Mouse (Mus musculus): ENCODE results near the gene Med29.

Gene Med29

GRCm38 (mm10) chr7:28392429-28393271 is at the start of gene Med29, which contains the start of gene Paf1:
TSS of gene Med29 (minus strand) at chr7:28392708.
TSS of gene Paf1 (plus strand) at chr7:28392951.
- peak; percentile 99 for DNase-seq

DNA sequence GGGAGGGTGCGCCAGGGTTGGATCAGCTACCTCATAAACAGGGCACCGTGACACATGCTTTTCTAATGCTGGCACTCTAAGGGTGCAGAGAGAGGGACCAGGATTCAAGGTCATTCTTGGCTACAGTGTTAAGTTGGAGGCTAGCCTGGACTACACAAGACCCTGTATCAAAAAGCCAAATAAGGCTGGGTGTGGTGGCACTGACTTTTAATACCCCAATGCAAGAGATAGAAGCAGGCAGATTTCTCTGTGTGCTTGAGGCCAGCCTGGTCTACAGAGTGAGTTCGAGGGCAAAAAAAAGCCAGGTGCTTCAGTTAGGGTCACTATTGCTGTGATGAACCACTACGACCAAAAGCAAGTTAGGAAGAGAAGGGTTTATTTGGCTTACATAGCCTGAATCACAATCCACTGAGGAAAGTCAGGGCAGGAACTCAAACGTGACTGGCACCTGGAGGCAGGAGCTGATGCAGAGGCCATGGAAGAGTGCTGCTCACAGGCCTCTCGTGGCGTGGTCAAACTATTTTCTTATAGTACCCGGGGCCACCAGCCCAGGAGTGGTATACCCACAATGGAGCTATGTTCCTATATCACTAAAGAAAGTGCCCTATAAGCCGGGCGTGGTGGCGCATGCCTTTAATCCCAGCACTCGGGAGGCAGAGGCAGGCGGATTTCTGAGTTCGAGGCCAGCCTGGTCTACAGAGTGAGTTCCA is 49.4 kb upstream of the Med29 start:
- DNase-seq, result no peak

GRCm38 (mm10) chr7:28440739-28441138 is 48.2 kb upstream of the Med29 start:
- peak; percentile 89 for DNase-seq

- DNase-seq, result no peak
Measured at GRCm38 (mm10) chr7:28438771-28439170, 46.3 kb upstream of the Med29 start.

GRCm38 (mm10) chr7:28437964-28438363 is 45.5 kb upstream of the Med29 start:
- DNase-seq, result no peak

DNA sequence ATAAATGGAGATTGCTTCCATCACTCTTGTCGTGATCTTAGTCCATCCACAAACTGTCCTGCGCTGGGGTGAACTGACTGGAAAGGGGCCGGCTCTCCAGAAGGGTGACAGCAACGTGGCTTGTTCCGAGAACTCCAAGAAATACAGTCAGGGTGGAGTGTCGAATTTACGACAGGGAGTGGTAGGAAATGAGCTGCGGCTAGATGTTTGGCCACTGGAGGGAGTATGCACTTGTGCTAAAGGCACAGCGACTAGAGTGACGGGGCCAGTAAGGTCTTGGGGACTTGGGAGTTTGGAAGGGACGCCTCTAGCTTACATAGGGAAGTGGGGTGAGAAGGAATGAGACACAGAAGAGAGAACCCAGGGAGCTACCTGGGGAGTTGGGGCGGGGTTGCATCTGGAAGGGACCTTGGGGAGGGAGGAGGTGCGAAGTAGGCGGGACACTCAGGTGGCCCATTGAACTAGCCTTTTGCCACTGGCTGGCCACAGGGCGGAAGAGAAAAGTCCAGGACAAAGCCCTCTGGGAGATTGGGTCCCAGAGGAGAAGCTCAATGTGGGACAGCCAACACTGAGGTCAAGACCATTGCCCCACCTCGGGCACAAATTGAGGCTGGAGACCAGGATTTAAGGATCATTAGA is 44.5 kb upstream of the Med29 start, which contains the start of gene Gmfg:
Gmfg (plus strand) TSS at position 516 of the 639 bp plus-strand sequence.
- DNase-seq, result peak; percentile 95

DNA sequence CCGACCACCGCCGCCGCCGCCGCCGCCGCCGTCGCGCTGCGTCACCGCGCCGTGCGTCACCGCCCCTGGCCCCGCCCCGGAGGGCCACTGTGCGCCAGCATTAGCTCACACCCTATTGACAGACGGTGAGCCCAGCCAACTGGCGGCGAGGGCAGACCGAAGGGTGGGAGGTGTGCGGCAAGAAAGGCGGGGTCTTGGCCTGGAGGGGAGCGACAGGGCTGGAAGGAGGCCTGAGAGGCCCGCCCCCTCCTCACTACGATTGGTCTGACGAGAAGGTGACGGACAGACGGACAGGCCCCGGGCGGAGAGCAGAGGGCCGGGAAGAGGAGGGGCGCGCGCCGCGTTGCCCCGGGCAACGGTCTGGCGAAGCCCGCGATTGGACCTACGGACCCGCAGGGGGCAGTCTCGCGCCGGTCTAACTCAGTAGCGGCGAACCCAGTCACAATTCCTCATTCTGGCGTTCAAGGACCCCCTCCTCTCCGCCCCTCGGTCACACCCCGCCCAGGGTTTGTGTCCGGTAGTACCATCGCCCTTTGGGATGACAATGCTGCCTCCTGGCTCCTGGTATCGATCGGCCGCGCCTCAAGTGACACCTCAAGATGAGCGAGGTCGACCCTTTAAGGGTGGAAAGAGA is 43.9 kb upstream of the Med29 start:
- DNase-seq, result peak; percentile 100

GRCm38 (mm10) chr7:28435660-28436259 is 43.3 kb upstream of the Med29 start:
- DNase-seq, result no peak

- no peak for DNase-seq
Measured at GRCm38 (mm10) chr7:28432252-28432651, 39.7 kb upstream of the Med29 start.

GRCm38 (mm10) chr7:28430512-28430911 is 38.0 kb upstream of the Med29 start:
- DNase-seq, result no peak

DNA sequence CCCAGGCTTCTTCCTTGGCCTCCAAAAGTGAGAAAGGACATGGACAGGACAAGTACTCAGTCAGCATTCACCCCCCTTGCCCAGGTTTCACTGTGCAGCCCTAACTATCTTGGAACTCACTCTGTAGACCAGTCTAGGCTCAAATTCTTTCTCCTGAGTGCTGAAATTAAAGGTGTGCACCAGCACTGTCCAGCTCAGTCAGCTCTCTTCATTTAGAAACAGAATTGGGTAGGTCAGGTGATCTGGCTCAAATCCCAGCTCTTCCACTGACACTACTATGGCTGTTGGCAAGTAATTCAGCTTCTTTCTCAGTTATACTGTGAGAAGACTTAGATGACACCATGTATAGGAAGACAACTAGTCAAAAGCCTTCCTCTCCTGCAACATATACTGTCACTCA is 35.2 kb upstream of the Med29 start:
- DNase-seq, result no peak

DNA sequence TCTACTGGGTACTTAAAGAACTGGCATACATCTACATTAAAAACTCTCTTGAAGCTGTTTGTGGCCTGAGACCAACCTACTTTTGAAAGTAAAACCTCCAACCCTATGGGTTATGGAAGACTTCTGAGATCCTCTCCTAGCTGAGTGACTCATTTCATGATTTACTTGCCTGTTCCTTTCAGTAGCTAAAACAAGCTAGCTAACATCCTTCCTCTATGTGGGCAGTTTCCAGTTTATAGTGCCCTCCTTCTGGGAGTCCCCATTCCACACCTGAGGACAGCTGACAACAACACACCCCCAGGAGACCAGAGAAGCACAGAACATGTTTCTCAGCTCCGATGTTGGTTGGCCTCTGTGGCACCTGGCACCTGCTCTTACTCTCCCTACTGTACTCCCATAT is 30.5 kb upstream of the Med29 start:
- no peak for DNase-seq

- no peak for DNase-seq
Measured at GRCm38 (mm10) chr7:28419416-28419815, 26.9 kb upstream of the Med29 start.

DNA sequence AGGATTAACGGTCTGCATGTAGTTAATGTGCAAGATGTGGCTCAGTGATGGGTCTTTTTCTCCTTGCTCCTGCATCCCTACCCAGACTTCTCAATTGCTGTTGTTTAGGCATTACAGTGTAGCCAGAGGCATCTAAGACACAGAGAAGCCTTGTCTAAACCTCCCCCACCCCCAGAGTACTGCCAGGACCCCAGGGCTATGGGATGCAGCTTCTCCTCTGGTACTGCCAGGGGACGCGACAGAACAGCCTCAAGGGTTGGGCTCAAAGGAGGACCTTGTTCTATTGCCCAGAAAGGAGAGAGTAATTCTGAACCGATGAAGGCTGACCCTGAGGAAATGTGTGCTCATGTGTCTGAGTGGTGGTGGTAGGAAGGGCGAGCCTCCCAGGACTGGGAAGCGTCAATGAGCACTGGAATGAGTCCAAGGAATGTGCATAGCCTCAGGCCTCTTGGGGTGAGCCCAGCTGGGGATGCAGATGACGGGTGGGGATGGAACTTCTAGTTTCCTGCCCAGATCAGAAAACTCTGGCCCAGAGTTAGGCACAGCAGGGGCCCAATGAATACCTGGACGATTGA is 25.7 kb upstream of the Med29 start:
- DNase-seq, result peak; percentile 83

GRCm38 (mm10) chr7:28417368-28417767 is 24.9 kb upstream of the Med29 start:
- DNase-seq, result no peak

GRCm38 (mm10) chr7:28412826-28413225 is 20.3 kb upstream of the Med29 start:
- no peak for DNase-seq

GRCm38 (mm10) chr7:28410841-28411475 is 18.4 kb upstream of the Med29 start:
- peak; percentile 83 for DNase-seq

DNA sequence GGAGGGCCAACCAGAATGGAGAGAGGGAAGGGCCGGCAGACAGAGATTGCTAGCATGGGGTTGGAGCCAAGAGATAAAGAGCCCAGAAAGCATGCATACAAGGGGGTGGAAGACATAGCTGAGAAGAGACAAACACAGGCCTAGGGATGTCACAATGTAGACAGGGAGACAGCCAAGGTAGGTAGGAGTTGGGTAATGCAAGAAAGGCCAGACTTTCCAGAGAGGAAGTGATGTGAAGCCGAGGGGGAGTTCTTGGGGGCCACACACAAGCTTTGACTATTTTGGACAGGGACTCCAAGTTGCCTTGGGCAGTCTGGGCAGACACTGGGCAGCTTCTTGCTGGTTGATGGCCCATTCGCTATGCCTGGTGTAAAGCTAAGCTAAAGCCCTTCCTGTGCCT is 9.4 kb upstream of the Med29 start:
- no peak for DNase-seq

- DNase-seq, result no peak
Measured at GRCm38 (mm10) chr7:28401030-28401429, 8.5 kb upstream of the Med29 start.

DNA sequence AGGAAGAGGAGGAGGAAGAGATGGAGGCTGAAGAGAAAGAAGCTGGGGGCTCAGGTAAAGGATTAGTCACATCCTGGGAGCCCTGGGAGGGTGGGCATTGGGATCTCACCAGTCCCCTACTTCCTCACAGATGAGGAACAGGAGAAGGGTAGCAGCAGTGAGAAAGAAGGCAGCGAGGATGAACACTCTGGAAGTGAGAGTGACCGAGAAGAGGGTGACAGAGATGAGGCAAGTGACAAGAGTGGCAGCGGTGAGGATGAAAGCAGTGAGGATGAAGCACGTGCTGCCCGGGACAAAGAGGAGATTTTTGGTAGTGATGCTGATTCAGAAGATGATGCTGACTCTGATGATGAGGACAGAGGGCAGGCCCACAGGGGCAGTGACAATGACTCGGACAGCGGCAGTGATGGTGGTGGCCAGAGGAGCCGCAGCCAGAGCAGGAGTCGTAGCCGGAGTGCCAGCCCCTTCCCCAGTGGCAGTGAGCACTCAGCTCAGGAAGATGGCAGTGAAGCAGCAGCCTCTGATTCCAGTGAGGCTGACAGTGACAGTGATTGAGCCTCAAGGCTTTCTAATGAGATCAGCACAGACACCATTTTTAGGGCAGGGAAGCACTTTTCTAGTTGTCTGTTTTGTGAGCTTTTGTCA is 6.3 kb upstream of the Med29 start:
- no peak for DNase-seq

GRCm38 (mm10) chr7:28398000-28398399 is 5.5 kb upstream of the Med29 start:
- DNase-seq, result peak; percentile 59

All from lung, postnatal 36 days (tissue).